Mouse (Mus musculus) midbrain, embryonic 10.5 days (tissue): ENCODE measurements around the gene Fam71b. TPM values are rescaled to one million over a fixed set of nuclear protein-coding genes. Genes with fewer than 3 reads are reported as not detected.

Source experiments
- DNase-seq: peaks from one replicate; pipeline ENCODE4 v3.0.0-alpha.2; 2017; ENCODE audit warnings: low spot score
- H3K27ac ChIP-seq: fragments of 300-500 bp; sonication (generic); replicated peaks from 2 replicates; pipeline ENCODE4 v1.5.1; 2016; ENCODE audit warnings: mild to moderate bottlenecking
- H3K27me3 ChIP-seq: fragments of 300-500 bp; sonication (generic); 2 replicates; pipeline ENCODE4 v1.6.1; 2016; ENCODE audit warnings: low read depth, mild to moderate bottlenecking; ENCODE audit not compliant: poor library complexity, severe bottlenecking
- H3K36me3 ChIP-seq: fragments of 300-500 bp; sonication (generic); 2 replicates; pipeline ENCODE4 v1.6.1; 2016; ENCODE audit warnings: mild to moderate bottlenecking, moderate library complexity
- H3K4me1 ChIP-seq: fragments of 300-500 bp; sonication (generic); 2 replicates; pipeline ENCODE4 v1.6.1; 2016
- H3K4me3 ChIP-seq: fragments of 300-500 bp; sonication (generic); 2 replicates; pipeline ENCODE4 v1.5.1; 2016; ENCODE audit warnings: mild to moderate bottlenecking, moderate library complexity
- H3K9me3 ChIP-seq: fragments of 300-500 bp; sonication (generic); replicated peaks from 2 replicates; pipeline ENCODE4 v1.6.1; 2016; ENCODE audit warnings: mild to moderate bottlenecking
- WGBS: fragments of 180-500 bp; shearing (Covaris S2); methylation state at CpG from one replicate; pipeline ENCODE4 v1.1.7; 2016; 5-methylcytosine and 5-hydroxymethylcytosine counted together
- polyA plus RNA-seq: library from polyadenylated mRNA; unstranded; fragments of >200 nt; fragmentation: Nextera tagmentation; extraction: Ambion mirVana; gene quantifications from 2 replicates; pipeline ENCODE4 v1.2.1, GENCODE M21; 2016

Fam71b gene
- polyA plus RNA-seq: not detected in 2 replicates

DNA sequence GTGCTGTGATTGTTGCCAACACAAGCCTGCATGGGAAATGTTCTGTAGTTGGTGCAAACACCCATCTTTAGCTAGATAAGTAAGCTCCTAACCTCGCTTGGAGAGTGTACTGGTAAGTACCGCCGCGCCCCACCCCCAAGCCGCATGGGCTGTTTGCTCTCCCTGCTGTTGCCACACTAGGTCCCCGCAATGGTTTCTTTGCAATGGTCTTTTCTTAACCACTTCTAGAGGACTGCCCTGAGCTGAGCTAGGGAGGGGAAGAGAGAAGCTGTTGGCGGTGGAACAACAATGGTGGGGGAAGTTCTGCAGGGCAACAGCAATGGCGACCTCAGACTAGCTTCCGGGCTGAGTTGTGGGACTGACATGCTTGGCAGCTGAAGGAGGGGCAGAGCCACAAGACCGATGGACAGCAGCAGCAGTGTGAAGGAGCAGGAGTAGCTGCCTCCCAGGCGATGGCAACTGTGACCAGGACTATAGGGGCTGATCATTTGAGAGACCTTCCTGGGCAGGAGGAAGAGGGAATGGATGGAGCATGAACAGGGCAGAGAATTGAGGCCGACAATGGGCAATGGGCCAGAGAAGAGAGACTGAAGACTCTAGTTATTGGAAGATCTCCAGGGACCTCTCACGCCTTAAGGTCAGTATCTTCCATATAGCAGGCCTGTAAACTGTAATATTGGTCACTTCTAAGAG is at the start of gene Fam71b:
TSS of gene Fam71b (plus strand) at position 393 of the 693 bp plus-strand sequence.
- H3K27me3 ChIP-seq: no peaks in the 10 kb centered on the region
- peaks cover 5% of the 10 kb centered on the region for H3K4me1 ChIP-seq
- no peak for DNase-seq
- no peaks in the 10 kb centered on the region for H3K36me3 ChIP-seq
- whole genome bisulfite sequencing: 78% methylated on average over 13 of the region's 13 CpGs
- no peak within 1 kb of the TSS for H3K27ac ChIP-seq
- no peak within 1 kb of the TSS for H3K4me3 ChIP-seq
- no peaks in the 10 kb centered on the region for H3K9me3 ChIP-seq

DNA sequence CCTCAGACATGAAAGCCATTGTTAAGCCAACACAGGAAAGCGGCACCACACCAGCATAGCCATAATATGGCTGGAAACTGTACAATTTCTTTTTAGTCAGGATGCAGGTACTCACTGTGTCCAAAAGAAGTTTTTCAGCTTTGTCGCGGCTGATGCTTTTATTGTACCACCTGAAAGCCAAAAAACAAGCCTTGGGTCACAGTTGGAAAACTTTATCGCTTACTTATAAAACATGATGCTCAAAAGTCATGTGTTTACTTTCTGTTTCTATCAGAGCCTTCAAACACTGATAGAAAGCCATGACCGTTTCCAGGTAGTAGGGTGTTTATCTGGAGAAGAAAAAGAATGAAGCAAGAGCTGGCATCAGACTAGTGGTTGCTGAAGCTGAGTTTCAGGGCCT is 48.6 kb upstream of the Fam71b start:
- DNase-seq: no peak

DNA sequence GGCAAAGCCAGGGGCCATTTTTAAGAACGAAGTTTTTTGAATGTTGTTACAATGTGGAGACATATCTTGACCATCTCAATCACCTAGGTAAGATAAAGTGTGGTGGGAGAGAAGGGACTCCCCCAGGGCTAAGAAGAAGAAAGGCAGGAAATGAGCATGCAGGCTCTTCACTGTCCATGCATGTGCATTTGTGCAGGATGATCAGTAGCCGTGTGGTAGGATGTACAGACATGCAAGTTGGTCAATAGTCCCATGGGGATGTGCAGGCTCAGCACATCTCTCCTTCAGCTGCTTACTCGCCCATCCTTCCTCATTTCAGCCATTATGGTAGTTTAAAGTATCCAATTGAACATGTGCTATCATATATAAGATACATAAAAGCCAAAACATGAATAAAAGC is 47.9 kb upstream of the Fam71b start:
- Histone ChIP-seq H3K9me3 (no peaks in the 10 kb centered on the region), H3K4me3 (no peak overlapping the region), H3K27ac (no peak overlapping the region), H3K27me3 (no peaks in the 10 kb centered on the region), H3K4me1 (no peaks in the 10 kb centered on the region), H3K36me3 (no peaks in the 10 kb centered on the region)
- DNase-seq: no peak
- WGBS: 87% methylated on average over 3 of the region's 3 CpGs

More for the DNA sequence above, 48.6 kb upstream of the Fam71b start:
- Histone ChIP-seq H3K9me3 (no peaks in the 10 kb centered on the region), H3K4me3 (no peak overlapping the region), H3K27ac (no peak overlapping the region), H3K27me3 (no peaks in the 10 kb centered on the region), H3K36me3 (no peaks in the 10 kb centered on the region), H3K4me1 (no peaks in the 10 kb centered on the region)
- WGBS: 89% methylated on average over 5 of the region's 5 CpGs

DNA sequence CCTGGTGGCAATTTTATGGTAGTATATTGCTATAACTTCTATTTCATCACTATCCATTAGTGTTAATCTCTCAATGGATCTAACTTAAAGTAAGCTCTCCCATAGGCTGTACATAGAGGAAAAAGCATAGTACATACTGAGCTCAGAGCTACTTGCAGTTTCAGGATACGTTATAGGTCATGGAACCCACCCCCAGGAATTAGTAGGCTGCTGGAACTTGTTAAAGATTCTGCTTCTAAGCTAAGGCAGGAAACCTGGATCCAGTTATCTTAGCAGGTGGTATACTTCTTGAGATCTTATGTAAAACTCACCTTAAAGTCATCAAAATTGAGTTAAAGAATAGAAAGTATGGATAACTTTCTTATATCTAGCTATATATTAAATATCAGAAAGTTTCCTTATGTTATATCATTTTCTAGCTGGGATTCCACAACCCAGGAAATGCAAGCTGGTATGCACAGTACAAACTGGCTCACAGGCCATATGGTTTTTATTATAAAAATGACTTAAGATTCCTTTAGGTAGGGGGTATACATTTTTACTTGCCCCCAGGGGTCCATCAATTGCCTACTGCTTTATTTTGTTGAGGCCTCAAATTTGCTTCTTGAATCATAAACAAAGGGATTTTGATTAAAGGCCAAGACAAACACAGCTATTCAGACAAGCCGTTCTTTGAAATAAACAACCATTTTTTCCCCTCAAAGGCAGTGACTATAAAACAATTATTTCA is 46.5 kb upstream of the Fam71b start:
- Histone ChIP-seq H3K27ac (no peak overlapping the region), H3K4me3 (no peak overlapping the region), H3K36me3 (no peaks in the 10 kb centered on the region), H3K9me3 (no peaks in the 10 kb centered on the region), H3K27me3 (no peaks in the 10 kb centered on the region), H3K4me1 (no peaks in the 10 kb centered on the region)
- DNase-seq: no peak
- 67% methylated on average over 2 of the region's 2 CpGs for WGBS

DNA sequence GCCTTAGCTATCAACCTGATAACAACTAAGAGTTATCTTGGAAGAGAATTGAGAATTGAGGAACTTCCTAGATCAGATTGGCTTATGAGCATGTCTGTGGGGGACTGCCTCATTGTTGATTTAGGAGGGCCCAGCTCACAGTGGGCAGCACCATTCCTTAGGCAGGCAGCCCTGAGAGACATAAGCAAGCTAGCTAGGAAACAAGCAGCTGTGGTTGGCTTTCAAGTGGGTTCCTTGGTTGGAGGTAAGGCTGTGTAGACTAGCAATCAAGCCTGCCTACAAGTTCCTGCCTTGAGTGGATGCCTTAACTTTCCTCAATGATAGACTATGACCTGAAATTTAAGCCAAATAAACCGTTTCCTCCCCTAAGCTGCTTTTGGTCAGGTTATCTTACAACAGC is 38.0 kb upstream of the Fam71b start:
- H3K4me3 ChIP-seq: no peak overlapping the region
- H3K4me1 ChIP-seq: no peaks in the 10 kb centered on the region
- no peak overlapping the region for H3K27ac ChIP-seq
- 78% methylated on average over 1 of the region's 1 CpGs for WGBS
- H3K36me3 ChIP-seq: no peaks in the 10 kb centered on the region
- DNase-seq: no peak
- H3K27me3 ChIP-seq: no peaks in the 10 kb centered on the region
- no peaks in the 10 kb centered on the region for H3K9me3 ChIP-seq

DNA sequence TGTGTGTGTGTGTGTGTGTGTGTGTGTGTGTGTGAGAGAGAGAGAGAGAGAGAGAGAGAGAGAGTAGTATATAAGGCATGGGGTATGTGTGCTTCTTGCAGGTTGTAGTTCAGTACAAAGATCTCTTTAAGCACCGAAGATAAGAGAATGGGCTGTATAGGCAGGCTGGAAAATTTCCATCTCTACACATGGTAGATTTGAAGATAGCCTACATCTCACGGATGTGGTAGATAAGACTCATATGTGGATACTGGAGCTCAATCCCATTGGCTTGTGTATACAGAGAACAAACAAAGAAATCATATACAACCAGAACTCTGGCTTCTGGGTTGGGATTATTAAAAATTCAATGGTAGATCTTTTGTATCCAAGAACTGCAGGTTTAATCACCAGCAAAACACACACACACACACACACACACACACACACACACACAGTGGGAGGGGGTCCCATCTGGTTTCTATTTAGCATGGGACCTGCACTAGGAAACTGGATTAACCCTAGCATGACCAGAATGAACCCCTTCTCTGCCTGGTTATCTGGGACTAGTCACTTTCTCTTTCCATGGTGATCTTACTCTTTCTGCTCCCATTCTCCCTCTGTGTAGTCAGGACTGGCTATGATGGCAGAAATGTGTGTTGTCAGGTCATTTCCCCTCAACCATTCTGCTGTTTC is 35.2 kb upstream of the Fam71b start:
- H3K27me3 ChIP-seq: no peaks in the 10 kb centered on the region
- no peak overlapping the region for H3K27ac ChIP-seq
- no peak overlapping the region for H3K4me3 ChIP-seq
- no peaks in the 10 kb centered on the region for H3K9me3 ChIP-seq
- no peak for DNase-seq
- WGBS: 72% methylated on average over 2 of the region's 2 CpGs
- no peaks in the 10 kb centered on the region for H3K36me3 ChIP-seq
- H3K4me1 ChIP-seq: no peaks in the 10 kb centered on the region

DNA sequence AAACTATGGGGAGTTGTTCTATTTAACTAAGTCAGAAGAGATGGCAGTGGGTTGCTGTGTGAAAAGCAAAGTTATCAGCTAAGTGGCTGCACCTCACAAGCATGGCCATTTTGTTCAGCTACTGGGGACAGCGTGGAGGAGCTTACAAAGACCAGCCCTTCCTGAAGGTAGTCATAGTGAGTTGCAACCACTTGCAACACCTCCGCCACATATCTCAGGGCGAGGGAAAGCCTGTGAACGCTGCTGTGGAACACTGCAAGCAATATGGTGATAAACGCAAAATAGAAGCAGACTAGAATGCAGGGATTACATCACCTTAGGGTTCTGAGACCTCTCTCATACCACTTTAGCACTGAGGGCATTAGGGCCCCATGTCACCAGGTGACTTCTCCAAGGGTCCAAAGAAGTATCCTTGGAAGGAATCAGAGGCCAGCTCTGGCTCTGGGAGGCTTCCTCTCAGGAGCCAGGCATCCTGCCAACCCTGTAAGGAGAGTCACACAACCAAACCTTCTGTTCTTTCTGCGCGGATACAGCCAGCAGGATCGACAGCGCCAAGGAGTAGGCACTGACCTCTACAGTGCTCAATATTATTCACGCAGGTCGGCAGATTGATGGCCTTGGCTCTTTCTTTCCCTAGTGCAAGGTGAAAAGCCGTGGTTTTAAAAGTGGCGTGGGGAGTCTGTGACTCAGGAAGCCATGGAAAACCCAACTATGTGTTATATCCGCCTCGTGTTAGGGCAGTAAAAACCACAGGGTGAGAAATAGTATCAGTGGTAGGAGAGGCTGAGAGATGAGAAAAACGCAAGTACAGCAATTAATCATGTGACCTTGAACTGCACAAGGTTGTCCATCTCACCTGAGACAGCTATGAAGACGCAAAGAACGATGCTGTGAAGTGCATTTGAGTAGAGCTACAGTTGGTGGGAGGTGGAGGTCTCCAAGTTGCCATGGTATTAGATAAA is 34.0 kb upstream of the Fam71b start:
- DNase-seq: no peak

DNA sequence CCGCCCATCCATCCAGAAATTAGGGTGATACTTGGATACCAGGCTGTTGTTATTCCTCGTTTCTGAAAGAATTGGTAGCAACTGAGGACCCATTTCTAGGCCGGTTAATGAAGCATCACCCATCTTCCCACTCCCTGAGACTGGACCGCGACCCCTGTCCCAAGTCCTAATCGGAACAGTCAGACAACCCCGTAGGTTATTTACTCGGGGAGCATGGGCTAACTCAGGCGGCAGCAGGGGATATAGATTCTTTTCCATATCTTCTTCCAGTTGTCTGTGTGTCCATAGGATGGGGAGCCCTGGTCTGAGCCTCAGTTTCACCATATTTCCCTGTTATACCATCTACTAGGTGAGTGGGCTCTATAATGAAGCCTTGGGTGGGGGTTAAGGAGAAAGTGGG is 32.5 kb upstream of the Fam71b start:
- no peak overlapping the region for H3K27ac ChIP-seq
- DNase-seq: no peak
- 95% methylated on average over 9 of the region's 9 CpGs for WGBS
- H3K4me3 ChIP-seq: no peak overlapping the region
- H3K9me3 ChIP-seq: no peaks in the 10 kb centered on the region
- no peaks in the 10 kb centered on the region for H3K27me3 ChIP-seq
- no peaks in the 10 kb centered on the region for H3K36me3 ChIP-seq
- H3K4me1 ChIP-seq: no peaks in the 10 kb centered on the region

More for the DNA sequence above, 34.0 kb upstream of the Fam71b start:
- 92% methylated on average over 18 of the region's 18 CpGs for WGBS
- Histone ChIP-seq H3K4me3 (no peak overlapping the region), H3K27ac (no peak overlapping the region), H3K36me3 (no peaks in the 10 kb centered on the region), H3K4me1 (no peaks in the 10 kb centered on the region), H3K9me3 (no peaks in the 10 kb centered on the region), H3K27me3 (no peaks in the 10 kb centered on the region)

DNA sequence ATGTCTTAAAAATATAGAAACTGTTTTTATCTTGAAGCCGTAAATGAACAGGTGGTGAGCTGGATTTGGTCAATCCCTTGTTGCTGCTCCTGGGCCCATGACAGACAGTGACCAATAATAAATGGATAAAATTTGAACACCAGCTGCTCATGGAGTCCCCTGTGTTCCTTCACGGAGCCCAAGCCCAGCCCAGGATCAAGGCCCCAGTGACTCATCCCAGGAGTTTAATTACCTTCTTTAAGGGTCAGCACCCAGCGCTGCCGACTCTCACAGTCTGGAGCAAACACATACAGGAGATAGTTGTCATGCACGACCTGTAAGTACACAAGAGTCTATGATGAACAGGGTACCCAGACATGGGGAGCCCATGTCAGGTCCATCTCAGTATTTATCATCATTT is 30.6 kb upstream of the Fam71b start:
- no peak overlapping the region for H3K4me3 ChIP-seq
- H3K27ac ChIP-seq: no peak overlapping the region
- H3K4me1 ChIP-seq: no peaks in the 10 kb centered on the region
- no peaks in the 10 kb centered on the region for H3K36me3 ChIP-seq
- no peak for DNase-seq
- WGBS: 83% methylated on average over 5 of the region's 5 CpGs
- H3K27me3 ChIP-seq: no peaks in the 10 kb centered on the region
- no peaks in the 10 kb centered on the region for H3K9me3 ChIP-seq

DNA sequence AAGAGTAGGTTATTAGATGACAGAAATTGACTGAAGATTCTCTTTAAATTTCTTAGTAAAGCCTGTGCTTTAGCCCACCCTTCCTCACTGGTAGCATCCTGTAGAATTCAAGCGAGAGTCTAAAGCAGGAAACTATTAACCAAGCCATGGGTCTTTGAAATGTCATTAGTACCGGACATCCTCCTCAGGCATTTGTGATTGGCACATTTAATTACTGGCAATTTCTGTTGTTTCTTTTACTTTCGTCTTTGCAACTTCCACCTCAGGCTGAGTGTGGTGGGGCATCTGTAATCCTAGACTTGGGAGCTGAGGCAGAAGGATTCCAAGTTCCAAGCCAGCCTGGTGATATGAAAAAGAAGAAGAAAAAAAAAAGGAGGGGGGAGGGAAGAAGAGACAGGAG is 30.0 kb upstream of the Fam71b start:
- WGBS: 77% methylated on average over 3 of the region's 3 CpGs
- Histone ChIP-seq H3K36me3 (no peaks in the 10 kb centered on the region), H3K9me3 (no peaks in the 10 kb centered on the region), H3K4me1 (no peaks in the 10 kb centered on the region), H3K27me3 (no peaks in the 10 kb centered on the region), H3K4me3 (no peak overlapping the region), H3K27ac (no peak overlapping the region)
- no peak for DNase-seq

DNA sequence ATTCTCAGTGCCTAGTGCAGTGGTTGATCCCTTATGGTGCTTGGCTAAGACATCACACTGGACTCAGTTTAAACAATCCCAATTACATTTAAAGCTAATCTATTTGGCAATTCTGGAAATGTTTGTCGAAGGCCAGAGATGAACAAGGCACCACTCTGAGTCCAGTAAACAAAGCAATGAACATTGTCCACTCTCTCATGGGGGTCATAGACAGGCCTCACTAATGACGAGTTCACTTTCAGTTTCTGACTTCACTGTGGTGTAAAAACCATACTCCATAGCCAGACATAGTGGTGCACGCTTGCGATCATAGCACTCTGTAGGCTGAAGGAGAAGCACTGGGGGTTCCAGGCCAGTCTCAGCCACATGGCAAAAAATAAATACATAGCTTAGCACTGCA is 25.9 kb upstream of the Fam71b start:
- Histone ChIP-seq H3K27me3 (no peaks in the 10 kb centered on the region), H3K4me1 (no peaks in the 10 kb centered on the region), H3K27ac (no peak overlapping the region), H3K36me3 (no peaks in the 10 kb centered on the region), H3K4me3 (no peak overlapping the region), H3K9me3 (no peaks in the 10 kb centered on the region)
- no peak for DNase-seq
- 92% methylated on average over 4 of the region's 4 CpGs for WGBS

DNA sequence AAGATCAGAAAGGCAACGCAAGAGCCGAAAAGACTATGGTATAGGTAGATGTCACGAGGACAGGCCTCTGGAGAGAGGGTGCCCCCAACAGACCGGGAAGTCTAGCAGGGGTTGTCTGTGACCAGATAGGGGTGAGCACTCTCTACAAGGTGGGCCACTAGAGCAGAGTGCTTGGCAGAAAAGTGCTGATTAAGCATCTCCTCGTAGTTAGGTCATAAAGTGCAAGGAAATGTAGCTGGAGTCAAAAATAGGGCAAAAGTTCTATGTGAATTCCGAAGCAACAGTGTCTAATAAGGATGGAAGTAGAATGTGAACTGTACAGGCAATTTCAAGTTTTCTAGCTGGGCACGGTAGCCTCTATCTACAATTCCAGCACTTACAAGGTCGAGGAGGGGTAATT is 25.1 kb upstream of the Fam71b start:
- H3K4me3 ChIP-seq: no peak overlapping the region
- H3K27ac ChIP-seq: no peak overlapping the region
- H3K4me1 ChIP-seq: peaks cover under 1% of the 10 kb centered on the region; the same call in 1 of the 2 replicates
- no peaks in the 10 kb centered on the region for H3K9me3 ChIP-seq
- no peaks in the 10 kb centered on the region for H3K27me3 ChIP-seq
- no peak for DNase-seq
- H3K36me3 ChIP-seq: no peaks in the 10 kb centered on the region
- 93% methylated on average over 8 of the region's 8 CpGs for WGBS
